Mouse (Mus musculus): Measurements from ENCODE around the gene Rpl21.

DNA sequence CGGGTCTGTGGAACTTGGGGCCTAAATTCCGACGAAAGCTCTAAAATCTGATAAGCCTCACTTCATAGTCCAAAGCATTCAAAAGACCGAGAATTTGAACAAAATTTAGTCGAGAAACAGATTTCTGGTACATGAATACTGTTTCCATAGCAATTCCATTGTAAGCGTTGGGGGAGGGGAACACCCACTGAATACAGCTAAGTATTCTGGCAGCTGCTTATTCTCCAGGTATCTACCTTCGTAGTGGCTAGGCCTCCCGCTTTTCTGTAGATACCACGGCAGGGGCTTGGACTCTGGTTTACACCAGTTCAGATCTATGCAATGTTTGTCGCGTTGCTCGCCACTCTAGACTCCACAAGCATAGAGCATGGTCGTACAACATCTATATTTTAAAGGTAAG lies 37.0 kb upstream of the Rpl21 start:
- TF ChIP-seq ZC3H11A (IDR thresholded peaks at IDR 0.05; ENCODE audit: low read depth, low read length): no peak
- no peak for TF ChIP-seq POLR2A (IDR thresholded peaks at IDR 0.05; ENCODE audit: control insufficient read depth in 1 of 2, insufficient read depth in 1 of 2, low read depth in 1 of 2, low read length in 2 of 2, poor library complexity in 1 of 2)
- no peak for TF ChIP-seq MYB (IDR thresholded peaks at IDR 0.05; ENCODE audit: low read depth, low read length)
